Mouse (Mus musculus) retina, embryonic 14.5 days (tissue): ENCODE measurements around the gene Tmeff2.
A peak's percentile ranks its signal among the peaks of the same experiment; 100 is the strongest.
"Not testable (repeated sequence)": the region's sequence is repeated elsewhere in the genome, so short reads cannot be mapped to it uniquely, and the experiment has no call there.

Source experiments
- DNase-seq: peaks from one replicate; pipeline ENCODE4 v3.0.0-alpha.2; 2015; ENCODE audit warnings: low spot score

Tmeff2 gene

GRCm38 (mm10) chr1:50900386-50900785 lies at the start of gene Tmeff2:
TSS of gene Tmeff2 (plus strand) at chr1:50900647.
- DNase-seq, result not testable (repeated sequence)

DNA sequence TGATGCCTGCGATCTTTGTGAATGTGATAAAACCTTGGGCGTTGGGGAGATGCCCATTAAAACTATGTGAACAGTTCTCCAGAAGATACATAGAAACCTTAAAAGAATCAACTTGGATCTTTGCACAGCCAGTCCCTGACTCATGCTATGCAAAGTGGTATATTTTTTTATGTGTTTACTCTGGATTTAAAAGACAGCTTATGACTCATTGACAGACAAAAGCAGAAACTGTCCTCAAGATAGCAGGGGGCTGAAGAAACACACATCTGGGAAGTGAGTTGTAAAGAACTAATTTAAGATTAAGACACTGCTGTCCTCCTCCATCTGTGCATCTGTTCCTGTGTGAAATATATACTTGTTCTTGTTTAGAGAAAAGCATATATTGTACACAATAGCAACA lies 38.9 kb upstream of the Tmeff2 start:
- no peak for DNase-seq

DNA sequence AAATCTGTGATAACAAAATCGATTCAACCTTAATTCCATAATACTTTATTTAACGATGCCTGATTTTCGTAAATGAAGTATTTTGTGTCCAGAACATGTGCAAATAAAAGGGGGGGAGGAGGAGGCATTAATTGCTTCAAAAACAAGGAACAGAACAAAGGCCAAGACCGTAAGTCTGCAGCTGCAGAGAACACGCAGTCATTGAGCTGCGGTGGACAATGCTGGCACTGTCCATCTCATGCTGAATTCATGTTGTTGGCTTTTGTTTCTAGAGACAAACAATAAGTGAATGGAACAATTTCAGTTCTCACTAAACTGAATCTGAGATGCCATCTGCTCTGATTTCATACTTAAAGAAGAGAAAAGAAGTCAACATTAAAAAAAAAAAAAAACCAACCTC lies 2.8 kb upstream of the Tmeff2 start:
- peak; percentile 57 for DNase-seq

- peak; percentile 22 for DNase-seq
These were observed 24.4 kb downstream of the Tmeff2 start for GRCm38 (mm10) chr1:50924838-50925355.

GRCm38 (mm10) chr1:50925356-50925921 lies 25.0 kb downstream of the Tmeff2 start:
- peak; percentile 38 for DNase-seq

GRCm38 (mm10) chr1:50926374-50927060 lies 26.1 kb downstream of the Tmeff2 start:
- peak; percentile 26 for DNase-seq

DNA sequence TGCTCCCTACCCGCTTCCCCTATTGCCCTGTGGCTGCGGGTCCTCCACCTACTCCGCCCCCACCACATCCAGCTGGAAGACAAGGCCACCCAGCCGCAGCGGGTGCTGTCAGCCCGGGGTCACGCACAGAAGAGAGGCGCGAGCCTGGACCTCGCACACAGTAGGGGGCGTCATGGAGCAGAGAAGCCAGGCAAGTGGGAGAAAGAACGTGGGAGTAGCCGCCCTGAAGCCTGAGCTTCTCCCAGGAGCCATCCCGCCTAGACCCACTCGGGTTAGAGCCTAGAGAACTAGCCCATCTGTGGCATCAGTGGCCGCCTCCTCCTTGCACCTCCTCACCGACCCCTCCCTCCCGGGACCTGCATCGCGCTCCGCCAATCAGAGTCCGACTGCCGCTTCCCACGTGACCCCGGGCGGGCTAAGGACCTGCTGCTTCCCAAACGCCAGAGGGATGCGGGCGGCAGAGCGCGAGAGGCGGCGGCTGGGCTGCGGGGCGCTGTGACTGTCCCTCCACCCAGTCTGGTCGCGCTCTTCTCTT lies 26.7 kb downstream of the Tmeff2 start:
- peak; percentile 91 for DNase-seq

DNA sequence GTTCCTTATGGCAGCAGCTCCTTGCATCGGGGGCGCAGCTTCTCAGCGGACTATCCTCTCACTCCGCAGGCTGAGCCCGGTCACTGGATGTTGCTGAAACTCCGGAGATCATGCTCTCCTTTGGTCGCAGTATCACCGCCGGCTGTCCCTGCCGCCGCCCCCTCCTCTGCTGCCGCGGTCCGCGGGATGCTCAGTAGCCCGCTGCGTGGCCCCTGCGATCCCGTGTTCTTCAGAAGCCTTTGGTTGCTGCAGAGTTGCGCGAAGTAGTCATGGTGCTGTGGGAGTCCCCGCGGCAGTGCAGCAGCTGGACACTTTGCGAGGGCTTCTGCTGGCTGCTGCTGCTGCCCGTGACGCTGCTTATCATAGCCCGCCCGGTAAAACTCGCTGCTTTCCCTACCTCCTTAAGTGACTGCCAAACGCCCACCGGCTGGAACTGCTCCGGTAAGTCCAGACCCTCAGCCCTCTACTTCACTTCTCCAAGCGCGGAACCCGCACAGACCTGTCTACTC lies 27.3 kb downstream of the Tmeff2 start:
- peak; percentile 63 for DNase-seq

- DNase-seq, result no peak
These were observed 28.3 kb downstream of the Tmeff2 start for GRCm38 (mm10) chr1:50928776-50929175.

- DNase-seq, result no peak
These were observed 34.6 kb downstream of the Tmeff2 start for GRCm38 (mm10) chr1:50935076-50935475.

GRCm38 (mm10) chr1:50935484-50935883 lies 35.0 kb downstream of the Tmeff2 start:
- no peak for DNase-seq

DNA sequence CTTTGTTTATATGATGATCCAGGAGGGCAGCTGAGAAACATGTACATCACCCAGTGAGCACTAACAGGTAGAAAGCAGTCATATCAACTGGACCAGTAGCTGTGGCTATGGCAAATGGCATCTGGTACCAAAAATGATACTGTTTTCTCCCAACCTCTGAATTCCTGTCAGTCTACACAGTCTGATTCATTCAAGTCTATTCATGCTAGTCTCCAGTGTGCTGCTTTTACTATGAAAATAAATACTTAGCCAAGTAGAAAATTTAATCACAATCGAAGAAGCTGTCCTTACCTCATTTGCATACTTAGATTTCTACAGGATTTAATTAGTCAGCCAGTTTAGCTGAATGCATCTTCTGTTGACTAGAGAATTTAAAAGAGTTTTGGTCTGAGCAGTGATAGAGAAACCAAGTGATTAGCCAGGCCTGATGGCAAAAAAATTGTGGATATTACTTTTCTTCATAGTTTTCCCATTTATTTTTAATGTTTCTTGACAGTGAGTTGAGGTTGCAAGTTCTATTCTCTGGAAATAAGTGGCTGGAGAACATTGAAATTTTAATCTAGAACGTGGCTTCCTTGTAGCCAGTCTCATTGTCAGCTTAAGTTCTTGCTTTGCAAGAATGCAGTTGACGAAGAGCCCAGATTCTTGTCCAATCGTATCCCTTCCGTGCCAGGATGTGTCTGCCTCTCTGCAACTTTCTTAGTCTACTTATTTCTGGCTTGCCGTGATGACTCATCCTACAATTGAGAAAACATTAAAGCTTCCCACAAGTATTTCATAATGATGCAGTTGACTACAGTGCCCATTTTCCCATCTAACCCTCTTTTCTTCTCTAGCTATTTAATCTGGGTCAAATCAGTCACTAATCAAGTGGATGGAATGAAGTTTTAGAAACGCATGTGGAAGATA lies 39.9 kb downstream of the Tmeff2 start:
- no peak for DNase-seq

- no peak for DNase-seq
These were observed 48.1 kb downstream of the Tmeff2 start for GRCm38 (mm10) chr1:50948575-50948974.

- DNase-seq, result no peak
These were observed 58.4 kb downstream of the Tmeff2 start for GRCm38 (mm10) chr1:50958844-50959243.

- peak; percentile 86 for DNase-seq
These were observed 61.7 kb downstream of the Tmeff2 start for GRCm38 (mm10) chr1:50961954-50962648.

- no peak for DNase-seq
These were observed 62.2 kb downstream of the Tmeff2 start for GRCm38 (mm10) chr1:50962649-50963000.

DNA sequence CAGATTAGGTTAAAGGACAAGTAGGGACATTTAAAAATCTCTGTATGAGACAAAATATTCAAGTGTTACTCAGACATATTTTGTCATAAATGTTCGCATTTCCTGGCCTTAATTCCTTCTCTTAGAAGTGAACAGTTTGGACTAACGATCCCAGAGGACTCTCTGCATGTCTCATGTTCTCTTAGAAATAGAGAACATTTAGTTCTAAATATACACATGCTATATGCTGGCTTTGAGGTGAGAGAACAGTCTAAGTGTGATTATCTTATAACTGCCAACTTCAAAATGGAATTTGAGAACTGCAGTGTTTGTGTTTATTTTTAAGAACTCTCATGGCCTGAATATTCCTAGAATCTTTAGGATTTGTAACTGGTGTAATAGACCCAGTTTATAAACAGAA lies 69.2 kb downstream of the Tmeff2 start:
- no peak for DNase-seq

- no peak for DNase-seq
These were observed 70.4 kb downstream of the Tmeff2 start for GRCm38 (mm10) chr1:50970853-50971252.

GRCm38 (mm10) chr1:50972509-50973436 lies 72.3 kb downstream of the Tmeff2 start:
- no peak for DNase-seq

- DNase-seq, result no peak
These were observed 79.1 kb downstream of the Tmeff2 start for GRCm38 (mm10) chr1:50979358-50980081.
